Mouse (Mus musculus) liver, embryonic 15.5 days (tissue): ENCODE measurements around the gene 5430419D17Rik. TPM values are rescaled to one million over a fixed set of nuclear protein-coding genes. Genes with fewer than 3 reads are reported as not detected.

Source experiments
- ATAC-seq: fragments of 200-750 bp; cut with Nextera tagmentation; 2 replicates; pipeline ENCODE4 v1.8.0; 2017; ENCODE audit warnings: moderate number of reproducible peaks, mild to moderate bottlenecking, moderate library complexity; ENCODE audit not compliant: insufficient read depth
- H3K27ac ChIP-seq: fragments of 300-500 bp; sonication (generic); replicated peaks from 2 replicates; pipeline ENCODE4 v1.5.1; 2015; ENCODE audit warnings: mild to moderate bottlenecking, inconsistent platforms
- H3K27me3 ChIP-seq: fragments of 300-500 bp; sonication (generic); 2 replicates; pipeline ENCODE4 v1.6.1; 2015; ENCODE audit warnings: mild to moderate bottlenecking, inconsistent platforms
- H3K36me3 ChIP-seq: fragments of 300-500 bp; sonication (generic); replicated peaks from 2 replicates; pipeline ENCODE4 v1.6.1; 2015; ENCODE audit warnings: moderate library complexity, mild to moderate bottlenecking, inconsistent platforms
- H3K4me1 ChIP-seq: fragments of 300-500 bp; sonication (generic); replicated peaks from 2 replicates; pipeline ENCODE4 v1.6.1; 2015; ENCODE audit warnings: inconsistent platforms
- H3K4me2 ChIP-seq: fragments of 300-500 bp; sonication (generic); 2 replicates; pipeline ENCODE4 v1.6.1; 2015; ENCODE audit warnings: moderate library complexity, mild to moderate bottlenecking, inconsistent platforms
- H3K4me3 ChIP-seq: fragments of 300-500 bp; sonication (generic); replicated peaks from 2 replicates; pipeline ENCODE4 v1.5.1; 2015; ENCODE audit warnings: mild to moderate bottlenecking, inconsistent platforms
- H3K9ac ChIP-seq: fragments of 300-500 bp; sonication (generic); 2 replicates; pipeline ENCODE4 v1.6.1; 2015; ENCODE audit warnings: moderate library complexity, mild to moderate bottlenecking, inconsistent platforms
- H3K9me3 ChIP-seq: fragments of 300-500 bp; sonication (generic); replicated peaks from 2 replicates; pipeline ENCODE4 v1.6.1; 2016; ENCODE audit warnings: inconsistent platforms
- WGBS: fragments of 180-500 bp; shearing (Covaris S2); methylation state at CpG from one replicate; pipeline ENCODE4 v1.1.7; 2015; ENCODE audit warnings: mixed read lengths; ENCODE audit not compliant: insufficient replicate concordance; 5-methylcytosine and 5-hydroxymethylcytosine counted together
- polyA plus RNA-seq: library from polyadenylated mRNA; unstranded; fragments of >200 nt; fragmentation: Nextera tagmentation; extraction: Ambion mirVana; gene quantifications from 2 replicates; pipeline ENCODE4 v1.2.1, GENCODE M21; 2015

Gene 5430419D17Rik
- polyA plus RNA-seq, 1 experiment from 2014 or later: not detected

DNA sequence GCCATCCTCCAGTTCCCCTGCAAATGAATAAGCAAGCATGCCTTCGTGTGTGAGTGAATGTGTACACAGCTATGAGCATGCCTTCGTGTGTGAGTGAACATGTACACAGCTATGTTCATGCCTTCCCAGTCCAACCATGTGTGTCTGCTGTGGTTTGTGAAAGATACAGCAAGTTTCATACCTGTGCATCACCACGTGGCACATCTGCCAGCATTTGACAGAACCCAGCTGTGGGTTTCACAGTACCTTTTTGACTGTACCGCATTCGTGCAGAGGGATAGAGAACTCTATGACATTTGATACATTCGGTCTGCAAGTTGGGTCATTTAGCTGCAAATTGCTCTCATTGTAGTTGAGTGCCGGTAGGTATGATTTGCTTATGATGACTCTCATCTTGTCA is 140.3 kb downstream of the 5430419D17Rik start:
- no peaks in the 10 kb centered on the region for H3K36me3 ChIP-seq
- no peaks in the 10 kb centered on the region for H3K27me3 ChIP-seq
- no peak overlapping the region for H3K4me3 ChIP-seq
- H3K9ac ChIP-seq: no peak overlapping the region
- no peak overlapping the region for H3K4me2 ChIP-seq
- no peaks in the 10 kb centered on the region for H3K9me3 ChIP-seq
- H3K27ac ChIP-seq: no peak overlapping the region
- 61% methylated on average over 7 of the region's 7 CpGs for WGBS
- ATAC-seq: no peak
- no peaks in the 10 kb centered on the region for H3K4me1 ChIP-seq

DNA sequence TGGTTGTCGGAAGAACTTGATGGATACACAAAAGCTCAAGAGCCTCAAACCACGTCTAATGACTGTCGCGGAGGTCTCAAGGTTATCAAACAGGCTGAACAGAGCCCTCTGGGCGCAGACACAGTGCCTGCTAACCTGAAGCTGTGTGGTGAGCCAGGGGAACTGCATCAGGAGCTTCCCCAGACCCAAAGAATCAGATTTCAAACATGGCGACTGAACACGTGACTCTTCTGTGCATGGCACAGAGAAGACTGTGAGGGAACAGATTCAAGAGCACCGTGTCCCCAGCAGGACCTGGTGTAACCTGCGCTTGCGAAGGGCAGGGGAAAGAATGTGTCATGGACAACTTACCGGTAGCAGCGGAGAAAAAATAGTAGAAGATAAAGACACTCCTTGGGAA is 143.4 kb downstream of the 5430419D17Rik start:
- no peaks in the 10 kb centered on the region for H3K4me1 ChIP-seq
- H3K27ac ChIP-seq: no peak overlapping the region
- H3K9me3 ChIP-seq: no peaks in the 10 kb centered on the region
- no peaks in the 10 kb centered on the region for H3K36me3 ChIP-seq
- H3K4me2 ChIP-seq: no peak overlapping the region
- H3K27me3 ChIP-seq: no peaks in the 10 kb centered on the region
- no peak for ATAC-seq
- no peak overlapping the region for H3K9ac ChIP-seq
- H3K4me3 ChIP-seq: no peak overlapping the region
- WGBS: 58% methylated on average over 12 of the region's 12 CpGs

DNA sequence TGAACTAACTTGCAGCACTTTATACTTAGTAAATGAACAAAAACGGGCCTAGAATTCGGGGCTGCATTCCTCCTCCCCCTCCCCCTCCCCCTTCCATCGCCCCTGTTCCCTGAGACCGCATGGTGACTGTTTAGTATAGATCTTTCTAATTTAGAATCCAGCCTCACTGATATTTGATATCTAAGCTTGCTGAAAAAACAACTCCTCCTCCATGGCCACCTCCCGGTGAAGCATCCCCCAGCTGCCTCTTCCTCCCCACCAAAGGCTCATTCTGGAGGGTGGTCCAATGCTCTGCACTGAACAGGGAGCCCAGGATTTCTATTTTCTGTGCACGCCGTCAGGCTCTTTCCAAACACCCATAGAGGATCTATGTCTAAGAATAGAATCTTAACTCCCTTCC is 144.1 kb downstream of the 5430419D17Rik start:
- 55% methylated on average over 6 of the region's 7 CpGs for WGBS
- H3K27me3 ChIP-seq: no peaks in the 10 kb centered on the region
- no peak overlapping the region for H3K4me2 ChIP-seq
- H3K27ac ChIP-seq: no peak overlapping the region
- H3K4me3 ChIP-seq: no peak overlapping the region
- H3K9me3 ChIP-seq: no peaks in the 10 kb centered on the region
- ATAC-seq: no peak
- no peaks in the 10 kb centered on the region for H3K4me1 ChIP-seq
- no peaks in the 10 kb centered on the region for H3K36me3 ChIP-seq
- H3K9ac ChIP-seq: no peak overlapping the region

DNA sequence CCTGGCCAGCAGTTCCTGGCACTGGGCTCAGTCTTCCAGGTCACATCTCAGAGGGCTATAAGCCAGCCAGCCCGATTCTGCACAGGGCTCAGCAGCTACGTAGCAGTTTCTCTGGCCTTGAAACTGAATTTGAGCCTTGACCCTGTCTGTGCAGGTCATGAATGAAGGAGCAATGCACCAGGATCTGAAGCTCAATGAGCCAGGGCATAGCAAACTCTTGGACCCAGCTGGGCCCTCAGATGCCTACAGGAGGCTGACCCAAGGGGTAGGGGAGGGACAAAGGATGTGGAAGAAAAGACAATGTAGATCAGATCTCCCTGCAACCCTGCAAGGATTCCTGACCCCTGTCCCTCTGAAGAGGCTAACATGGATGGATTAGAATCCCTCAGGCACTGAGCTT is 148.0 kb downstream of the 5430419D17Rik start, which contains the start of gene Cuzd1:
Cuzd1 (minus strand) TSS at position 101 of the 400 bp plus-strand sequence.
- ATAC-seq: no peak
- Histone ChIP-seq H3K27ac (no peak within 1 kb of the TSS), H3K9ac (no peak within 1 kb of the TSS), H3K36me3 (no peaks in the 10 kb centered on the region), H3K4me1 (no peaks in the 10 kb centered on the region), H3K9me3 (no peaks in the 10 kb centered on the region), H3K4me3 (no peak within 1 kb of the TSS), H3K4me2 (no peak within 1 kb of the TSS), H3K27me3 (no peaks in the 10 kb centered on the region)
- WGBS: 69% methylated on average over 2 of the region's 2 CpGs

- H3K4me1 ChIP-seq: no peaks in the 10 kb centered on the region
- no peak overlapping the region for H3K4me3 ChIP-seq
- no peak overlapping the region for H3K4me2 ChIP-seq
- no peak for ATAC-seq
- H3K9me3 ChIP-seq: no peaks in the 10 kb centered on the region
- no peaks in the 10 kb centered on the region for H3K36me3 ChIP-seq
- no peak overlapping the region for H3K27ac ChIP-seq
- no peak overlapping the region for H3K9ac ChIP-seq
- 66% methylated on average over 5 of the region's 5 CpGs for WGBS
- no peaks in the 10 kb centered on the region for H3K27me3 ChIP-seq
Measured at GRCm38 (mm10) chr7:131327054-131327453, 152.9 kb downstream of the 5430419D17Rik start.

GRCm38 (mm10) chr7:131329416-131329815 is 155.2 kb downstream of the 5430419D17Rik start, which contains the start of gene Fam24b:
TSS of gene Fam24b (minus strand) at chr7:131329516.
- Histone ChIP-seq H3K9me3 (no peaks in the 10 kb centered on the region), H3K9ac (no peak within 1 kb of the TSS), H3K27ac (no peak within 1 kb of the TSS), H3K27me3 (no peaks in the 10 kb centered on the region), H3K4me1 (no peaks in the 10 kb centered on the region), H3K4me2 (no peak within 1 kb of the TSS), H3K4me3 (no peak within 1 kb of the TSS), H3K36me3 (no peaks in the 10 kb centered on the region)
- ATAC-seq: no peak
- WGBS: 65% methylated on average over 5 of the region's 5 CpGs

- H3K9ac ChIP-seq: no peak overlapping the region
- no peak overlapping the region for H3K4me3 ChIP-seq
- H3K9me3 ChIP-seq: no peaks in the 10 kb centered on the region
- no peaks in the 10 kb centered on the region for H3K4me1 ChIP-seq
- H3K27me3 ChIP-seq: no peaks in the 10 kb centered on the region
- H3K27ac ChIP-seq: no peak overlapping the region
- WGBS: 42% methylated on average over 2 of the region's 2 CpGs
- no peaks in the 10 kb centered on the region for H3K36me3 ChIP-seq
- H3K4me2 ChIP-seq: no peak overlapping the region
- no peak for ATAC-seq
Measured at GRCm38 (mm10) chr7:131331688-131332087, 157.5 kb downstream of the 5430419D17Rik start.

- Histone ChIP-seq H3K9me3 (no peaks in the 10 kb centered on the region), H3K27me3 (no peaks in the 10 kb centered on the region), H3K4me2 (no peak within 1 kb of the TSS), H3K4me1 (no peaks in the 10 kb centered on the region), H3K4me3 (no peak within 1 kb of the TSS), H3K9ac (no peak within 1 kb of the TSS), H3K27ac (no peak within 1 kb of the TSS), H3K36me3 (0 out of 2 replicates have a peak, but pooled peaks cover 4% of the 10 kb centered on the region)
- no peak for ATAC-seq
- 40% methylated on average over 1 of the region's 1 CpGs for WGBS
Measured at GRCm38 (mm10) chr7:131333564-131333963, 159.4 kb downstream of the 5430419D17Rik start, which contains the start of gene Fam24a. TSS of gene Fam24a (plus strand) at chr7:131333864.

DNA sequence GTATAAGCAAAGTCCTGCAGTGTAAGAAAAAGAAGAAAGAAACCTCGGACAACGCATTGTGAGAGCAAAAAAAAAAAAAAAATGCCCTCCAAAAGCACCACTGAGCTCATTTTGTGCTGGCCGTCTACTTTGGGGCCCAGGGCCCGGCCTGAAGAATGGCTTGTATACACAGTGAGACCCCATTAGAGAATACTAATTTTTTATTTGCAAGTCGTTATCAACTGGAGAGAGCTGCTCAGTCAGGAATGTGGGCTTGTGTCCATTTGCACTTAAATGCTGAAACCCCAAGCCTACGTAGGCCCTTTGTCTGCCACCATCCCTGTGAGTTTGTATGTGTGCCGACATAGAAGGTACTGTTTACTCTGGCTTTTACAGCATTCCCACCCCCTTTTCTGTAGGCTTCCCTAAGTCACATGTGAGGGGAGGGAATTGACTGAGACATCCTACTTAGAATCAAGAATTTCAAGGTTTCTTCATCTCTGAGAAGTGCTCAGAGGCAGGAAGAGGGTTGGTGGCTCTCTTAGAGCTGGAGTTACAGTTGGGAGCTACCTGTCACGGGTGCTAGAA is 163.4 kb downstream of the 5430419D17Rik start:
- H3K9me3 ChIP-seq: no peaks in the 10 kb centered on the region
- H3K36me3 ChIP-seq: peaks cover 28% of the 10 kb centered on the region
- H3K4me1 ChIP-seq: no peaks in the 10 kb centered on the region
- no peak overlapping the region for H3K27ac ChIP-seq
- H3K27me3 ChIP-seq: no peaks in the 10 kb centered on the region
- no peak overlapping the region for H3K4me2 ChIP-seq
- H3K4me3 ChIP-seq: no peak overlapping the region
- H3K9ac ChIP-seq: no peak overlapping the region
- ATAC-seq: no peak
- WGBS: 65% methylated on average over 8 of the region's 8 CpGs

DNA sequence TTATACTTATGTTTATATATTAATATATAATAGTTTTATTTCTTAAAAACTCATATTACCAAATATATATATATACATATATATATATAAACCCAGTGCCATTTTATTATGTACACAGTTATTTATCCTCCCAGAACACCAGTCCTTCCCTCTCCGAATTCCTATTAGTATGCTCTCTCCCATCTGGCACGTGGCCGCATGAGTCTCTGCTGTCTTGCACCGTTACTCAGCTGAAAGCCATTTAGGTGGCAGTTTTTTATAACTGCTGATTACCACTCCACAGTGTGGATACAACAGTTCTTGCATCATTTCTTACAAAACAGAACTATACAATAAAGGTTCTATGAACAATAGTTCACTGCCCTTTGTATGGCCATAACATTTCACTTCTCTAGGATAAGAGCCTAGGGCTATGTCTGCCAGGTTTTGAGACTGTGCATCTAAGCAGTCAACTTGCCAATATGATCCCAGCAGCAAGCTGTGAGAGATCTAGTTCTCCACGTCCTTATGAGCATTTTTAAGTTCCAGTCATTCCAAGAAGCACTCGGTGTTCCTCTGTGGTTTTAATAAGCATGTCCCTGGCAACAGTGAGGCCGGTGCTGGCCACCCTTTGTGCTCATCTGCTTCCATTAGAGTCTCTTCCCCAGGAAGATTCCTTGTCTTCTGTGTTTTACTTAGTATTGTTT is 171.8 kb downstream of the 5430419D17Rik start:
- Histone ChIP-seq H3K9ac (no peak overlapping the region), H3K27me3 (no peaks in the 10 kb centered on the region), H3K9me3 (no peaks in the 10 kb centered on the region), H3K4me2 (no peak overlapping the region), H3K36me3 (peaks cover 57% of the 10 kb centered on the region), H3K27ac (no peak overlapping the region), H3K4me3 (no peak overlapping the region), H3K4me1 (no peaks in the 10 kb centered on the region)
- no peak for ATAC-seq
- WGBS: 84% methylated on average over 7 of the region's 7 CpGs
